Mouse (Mus musculus): ENCODE data around the gene Tomm5. TPM values are rescaled to one million over a fixed set of nuclear protein-coding genes. Genes with fewer than 3 reads are reported as not detected.

Tomm5 gene
- polyA plus RNA-seq, 1 experiment from 2014 or later, result 250 TPM

DNA sequence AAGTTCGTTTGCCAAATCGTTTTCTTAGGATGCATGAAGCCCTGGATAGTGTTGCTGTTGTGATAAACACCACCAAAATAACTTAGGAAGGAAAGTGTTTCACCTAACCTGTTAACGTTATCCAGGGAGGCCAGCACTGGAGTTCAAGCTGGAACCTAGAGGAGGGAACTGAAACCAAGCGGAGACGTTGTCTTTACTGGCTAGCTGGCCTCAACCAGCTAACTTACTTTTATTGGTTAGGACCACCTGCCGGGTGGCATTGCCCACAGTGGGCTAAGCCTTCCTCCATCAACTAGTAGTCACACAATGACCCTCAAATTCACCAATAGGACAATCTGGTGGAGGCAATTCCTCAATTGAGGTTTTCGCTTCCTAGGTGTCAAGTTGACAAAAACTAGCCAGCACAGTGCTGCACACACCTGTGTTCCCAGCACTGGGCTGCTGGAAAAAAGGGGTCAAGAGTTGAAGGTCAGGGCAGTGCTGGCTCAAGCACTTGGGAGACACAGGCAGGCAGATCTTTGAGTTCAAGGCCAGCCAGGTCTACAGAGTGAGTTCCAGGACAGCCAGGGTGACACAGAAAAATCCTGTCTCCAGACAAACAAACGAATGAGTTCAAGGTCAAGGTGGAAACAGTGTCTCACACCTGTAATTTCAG lies 669 bp upstream of the Tomm5 start:
- peak overlapping the region; percentile 86 for H3K4me3 ChIP-seq (ENCODE audit: low read depth, low read length)
- DNase-seq (ENCODE audit: low spot score), result no peak

GRCm38 (mm10) chr4:45107066-45107465 lies 848 bp downstream of the Tomm5 start:
- H3K4me1 ChIP-seq (ENCODE audit: control insufficient read depth, insufficient read depth, low read length), result peaks cover 8% of the 10 kb centered on the region
- H3K4me2 ChIP-seq (ENCODE audit: low read depth, low read length), result peak overlapping the region; percentile 85
- H3K36me3 ChIP-seq (ENCODE audit: control insufficient read depth, insufficient read depth, low read length), result peaks cover 19% of the 10 kb centered on the region; the same call in 1 of the 2 replicates
- no peaks in the 10 kb centered on the region for H3K9me3 ChIP-seq (ENCODE audit: control insufficient read depth, low read length)
- H3K27me3 ChIP-seq (replicated peaks; ENCODE audit: control insufficient read depth, insufficient read depth, low read length), result no peaks in the 10 kb centered on the region
- DNase-seq (ENCODE audit: low spot score), result no peak
- WGBS, result 0% methylated on average over 4 of the region's 4 CpGs
- no peak for ATAC-seq (ENCODE audit: low read depth)
- H3K27ac ChIP-seq (replicated peaks; ENCODE audit: low read depth, low read length), result no peak overlapping the region
- peak overlapping the region; percentile 85 for H3K9ac ChIP-seq (ENCODE audit: low read depth, low read length)
- H3K4me3 ChIP-seq (ENCODE audit: low read depth, low read length), result peak overlapping the region; percentile 86

More for the DNA sequence above, 669 bp upstream of the Tomm5 start:
- ATAC-seq (ENCODE audit: low read depth), result no peak
- Histone ChIP-seq H3K27me3 (replicated peaks; ENCODE audit: control insufficient read depth, insufficient read depth, low read length) (no peaks in the 10 kb centered on the region), H3K4me1 (ENCODE audit: control insufficient read depth, insufficient read depth, low read length) (peaks cover 8% of the 10 kb centered on the region), H3K9me3 (ENCODE audit: control insufficient read depth, low read length) (no peaks in the 10 kb centered on the region), H3K9ac (ENCODE audit: low read depth, low read length) (no peak overlapping the region), H3K36me3 (ENCODE audit: control insufficient read depth, insufficient read depth, low read length) (peaks cover 15% of the 10 kb centered on the region; the same call in 1 of the 2 replicates), H3K27ac (replicated peaks; ENCODE audit: low read depth, low read length) (no peak overlapping the region), H3K4me2 (ENCODE audit: low read depth, low read length) (peak overlapping the region; percentile 19; the same call in 1 of the 2 replicates)
- 68% methylated on average over 8 of the region's 8 CpGs for WGBS

GRCm38 (mm10) chr4:45106409-45106808 lies 1.5 kb downstream of the Tomm5 start:
- 65% methylated on average over 5 of the region's 5 CpGs for WGBS
- H3K9me3 ChIP-seq (ENCODE audit: control insufficient read depth, low read length), result no peaks in the 10 kb centered on the region
- H3K4me2 ChIP-seq (ENCODE audit: low read depth, low read length), result peak overlapping the region; percentile 85
- H3K4me3 ChIP-seq (ENCODE audit: low read depth, low read length), result no peak overlapping the region; the same call in 1 of the 2 replicates
- DNase-seq (ENCODE audit: low spot score) (no peak), ATAC-seq (ENCODE audit: low read depth) (no peak)
- H3K27ac ChIP-seq (replicated peaks; ENCODE audit: low read depth, low read length), result no peak overlapping the region
- H3K4me1 ChIP-seq (ENCODE audit: control insufficient read depth, insufficient read depth, low read length), result peaks cover 8% of the 10 kb centered on the region
- H3K9ac ChIP-seq (ENCODE audit: low read depth, low read length), result no peak overlapping the region
- no peaks in the 10 kb centered on the region for H3K27me3 ChIP-seq (replicated peaks; ENCODE audit: control insufficient read depth, insufficient read depth, low read length)
- H3K36me3 ChIP-seq (ENCODE audit: control insufficient read depth, insufficient read depth, low read length), result peaks cover 21% of the 10 kb centered on the region; the same call in 1 of the 2 replicates

DNA sequence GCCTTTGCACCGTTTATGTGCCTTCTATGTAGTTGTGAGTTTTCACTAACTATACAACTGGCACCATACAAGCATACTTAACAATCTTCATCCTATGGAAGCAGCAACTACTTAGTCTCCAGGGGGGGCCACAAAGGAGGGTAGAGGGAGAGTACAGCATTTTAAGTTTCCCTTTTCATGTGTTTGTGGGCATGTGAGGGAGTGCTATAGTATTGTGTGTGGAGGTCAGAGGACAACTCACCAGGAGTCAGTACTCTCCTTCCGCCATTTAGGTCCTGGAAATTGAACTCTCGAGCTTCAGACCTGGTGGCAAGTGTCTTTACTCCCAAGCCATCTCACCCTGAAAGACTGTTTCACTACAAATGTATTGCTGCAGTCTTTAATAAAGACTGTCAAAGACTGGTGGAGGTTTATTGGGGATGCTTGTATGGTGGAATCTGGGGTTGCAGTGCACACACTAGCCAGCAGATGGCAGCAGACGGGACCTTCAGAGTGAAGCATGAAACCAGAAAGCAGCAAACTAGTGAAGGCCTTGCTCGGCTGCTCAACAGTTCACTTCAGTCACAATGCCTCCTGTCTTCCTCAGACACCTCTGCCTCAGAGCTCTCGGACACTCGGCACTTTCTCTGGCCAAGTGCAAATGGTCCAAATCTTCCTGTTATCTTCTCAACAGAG lies 10.6 kb downstream of the Tomm5 start:
- DNase-seq (ENCODE audit: low spot score) (peak; percentile 81), ATAC-seq (ENCODE audit: low read depth) (no peak)
- Histone ChIP-seq H3K36me3 (ENCODE audit: control insufficient read depth, insufficient read depth, low read length) (0 out of 2 replicates have a peak, but pooled peaks cover 10% of the 10 kb centered on the region), H3K27ac (replicated peaks; ENCODE audit: low read depth, low read length) (no peak overlapping the region), H3K9ac (ENCODE audit: low read depth, low read length) (no peak overlapping the region), H3K4me2 (ENCODE audit: low read depth, low read length) (no peak overlapping the region), H3K4me1 (ENCODE audit: control insufficient read depth, insufficient read depth, low read length) (no peaks in the 10 kb centered on the region), H3K9me3 (ENCODE audit: control insufficient read depth, low read length) (no peaks in the 10 kb centered on the region), H3K27me3 (replicated peaks; ENCODE audit: control insufficient read depth, insufficient read depth, low read length) (no peaks in the 10 kb centered on the region), H3K4me3 (ENCODE audit: low read depth, low read length) (no peak overlapping the region)
- 28% methylated on average over 7 of the region's 7 CpGs for WGBS

DNA sequence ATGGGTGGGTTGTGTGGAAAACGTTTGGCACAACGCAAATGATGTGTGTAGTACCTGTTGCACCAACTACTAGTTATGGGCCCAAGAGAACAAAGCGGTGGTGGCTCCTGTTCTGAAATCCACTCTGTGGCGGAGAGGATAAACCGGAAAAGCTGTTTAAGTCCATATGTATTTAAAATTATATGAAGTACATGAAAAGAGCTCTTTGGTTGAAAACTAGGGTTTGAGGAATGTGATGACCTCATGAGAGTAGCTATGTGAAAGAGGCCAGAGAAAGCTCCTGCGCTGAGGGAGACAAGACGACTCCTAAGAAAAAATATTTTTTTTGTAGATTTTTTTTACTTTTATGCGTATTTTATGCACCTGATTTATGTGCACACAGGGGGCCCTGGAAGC lies 23.0 kb downstream of the Tomm5 start:
- WGBS, result 35% methylated on average over 8 of the region's 8 CpGs
- ATAC-seq (ENCODE audit: low read depth) (peak; percentile 13; the same call in 1 of the 2 replicates), DNase-seq (ENCODE audit: low spot score) (peak; percentile 45)
- Histone ChIP-seq H3K27me3 (replicated peaks; ENCODE audit: control insufficient read depth, insufficient read depth, low read length) (no peaks in the 10 kb centered on the region), H3K4me3 (ENCODE audit: low read depth, low read length) (peak overlapping the region; percentile 97), H3K27ac (replicated peaks; ENCODE audit: low read depth, low read length) (peak overlapping the region; percentile 80), H3K4me2 (ENCODE audit: low read depth, low read length) (peak overlapping the region; percentile 56), H3K9ac (ENCODE audit: low read depth, low read length) (peak overlapping the region; percentile 46; the same call in 1 of the 2 replicates), H3K9me3 (ENCODE audit: control insufficient read depth, low read length) (no peaks in the 10 kb centered on the region), H3K4me1 (ENCODE audit: control insufficient read depth, insufficient read depth, low read length) (peaks cover 8% of the 10 kb centered on the region), H3K36me3 (ENCODE audit: control insufficient read depth, insufficient read depth, low read length) (no peaks in the 10 kb centered on the region)

GRCm38 (mm10) chr4:45084021-45084894 lies 23.7 kb downstream of the Tomm5 start, which contains the start of gene Fbxo10:
Gene Fbxo10, minus strand, starts transcription at chr4:45084604.
- peak; percentile 97 for DNase-seq (ENCODE audit: low spot score)
- peak; percentile 96 for ATAC-seq (ENCODE audit: low read depth)
- Histone ChIP-seq H3K27ac (replicated peaks; ENCODE audit: low read depth, low read length) (peak within 1 kb of the TSS; percentile 80), H3K4me2 (ENCODE audit: low read depth, low read length) (peak within 1 kb of the TSS; percentile 56), H3K4me3 (ENCODE audit: low read depth, low read length) (peak within 1 kb of the TSS; percentile 97), H3K36me3 (ENCODE audit: control insufficient read depth, insufficient read depth, low read length) (no peaks in the 10 kb centered on the region), H3K4me1 (ENCODE audit: control insufficient read depth, insufficient read depth, low read length) (peaks cover 8% of the 10 kb centered on the region), H3K27me3 (replicated peaks; ENCODE audit: control insufficient read depth, insufficient read depth, low read length) (no peaks in the 10 kb centered on the region), H3K9me3 (ENCODE audit: control insufficient read depth, low read length) (no peaks in the 10 kb centered on the region), H3K9ac (ENCODE audit: low read depth, low read length) (peak within 1 kb of the TSS; percentile 95)
- 1% methylated on average over 35 of the region's 77 CpGs for WGBS

DNA sequence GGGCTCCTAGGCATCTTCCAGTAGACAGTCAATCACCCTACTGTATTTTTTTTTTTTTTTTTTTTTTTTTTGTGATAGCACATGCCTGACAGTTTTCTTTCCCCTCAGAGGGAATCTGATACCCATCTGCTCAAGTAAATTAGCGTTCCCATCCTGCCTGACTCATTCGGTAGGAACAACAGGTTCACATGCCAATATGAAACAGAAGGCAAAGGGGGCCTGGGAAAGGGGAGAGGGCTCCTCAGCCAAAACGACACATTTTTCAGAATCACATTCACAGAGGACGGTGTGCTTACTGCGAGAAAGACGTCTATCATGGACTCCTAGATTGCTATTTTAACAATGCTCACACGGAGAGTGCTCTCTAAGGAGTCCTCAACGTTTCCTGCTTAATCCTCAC lies 24.4 kb downstream of the Tomm5 start:
- no peaks in the 10 kb centered on the region for H3K9me3 ChIP-seq (ENCODE audit: control insufficient read depth, low read length)
- H3K27me3 ChIP-seq (replicated peaks; ENCODE audit: control insufficient read depth, insufficient read depth, low read length), result no peaks in the 10 kb centered on the region
- WGBS, result 1% methylated on average over 8 of the region's 8 CpGs
- H3K9ac ChIP-seq (ENCODE audit: low read depth, low read length), result peak overlapping the region; percentile 95
- no peaks in the 10 kb centered on the region for H3K36me3 ChIP-seq (ENCODE audit: control insufficient read depth, insufficient read depth, low read length)
- no peak overlapping the region for H3K27ac ChIP-seq (replicated peaks; ENCODE audit: low read depth, low read length)
- H3K4me1 ChIP-seq (ENCODE audit: control insufficient read depth, insufficient read depth, low read length), result peaks cover 8% of the 10 kb centered on the region
- ATAC-seq (ENCODE audit: low read depth) (no peak), DNase-seq (ENCODE audit: low spot score) (peak; percentile 74)
- peak overlapping the region; percentile 97 for H3K4me3 ChIP-seq (ENCODE audit: low read depth, low read length)
- peak overlapping the region; percentile 56 for H3K4me2 ChIP-seq (ENCODE audit: low read depth, low read length)

DNA sequence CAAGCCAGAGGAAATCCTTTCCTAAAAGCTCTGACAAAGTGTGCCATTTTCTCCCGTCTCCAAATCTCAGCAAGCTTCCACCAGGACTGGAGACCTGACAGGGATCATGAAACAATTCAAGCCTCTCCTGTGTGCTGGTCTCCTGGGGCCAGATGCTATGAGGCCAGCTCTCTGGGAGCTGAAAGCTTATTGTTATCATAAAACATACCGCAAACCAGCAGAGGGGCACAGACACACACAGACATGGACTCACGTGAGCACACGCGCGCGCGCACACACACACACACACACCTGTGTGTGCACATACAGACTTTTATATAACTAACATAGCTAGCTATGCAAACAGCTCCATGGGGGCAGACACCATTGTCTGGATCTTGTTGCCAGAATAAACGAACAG lies 25.0 kb downstream of the Tomm5 start:
- peak overlapping the region; percentile 97 for H3K4me3 ChIP-seq (ENCODE audit: low read depth, low read length)
- H3K27ac ChIP-seq (replicated peaks; ENCODE audit: low read depth, low read length), result no peak overlapping the region
- 71% methylated on average over 9 of the region's 9 CpGs for WGBS
- H3K36me3 ChIP-seq (ENCODE audit: control insufficient read depth, insufficient read depth, low read length), result no peaks in the 10 kb centered on the region
- H3K27me3 ChIP-seq (replicated peaks; ENCODE audit: control insufficient read depth, insufficient read depth, low read length), result no peaks in the 10 kb centered on the region
- peak overlapping the region; percentile 95 for H3K9ac ChIP-seq (ENCODE audit: low read depth, low read length)
- ATAC-seq (ENCODE audit: low read depth), result no peak
- H3K4me1 ChIP-seq (ENCODE audit: control insufficient read depth, insufficient read depth, low read length), result peaks cover 8% of the 10 kb centered on the region
- peak; percentile 35 for DNase-seq (ENCODE audit: low spot score)
- H3K9me3 ChIP-seq (ENCODE audit: control insufficient read depth, low read length), result 0 out of 2 replicates have a peak, but pooled peaks cover 1% of the 10 kb centered on the region
- peak overlapping the region; percentile 56 for H3K4me2 ChIP-seq (ENCODE audit: low read depth, low read length)

All from embryonic facial prominence, embryonic 14.5 days (tissue).